Mouse (Mus musculus): ENCODE measurements at regions not wholly inside any gene's neighbourhood (a gene's known extent, or its start where the extent isn't known, plus 50 kb on each side); places are given as distances from the start of the nearest gene placed in this dataset.
"Not testable (repeated sequence)": the region's sequence is repeated elsewhere in the genome, so short reads cannot be mapped to it uniquely, and the experiment has no call there.

GRCm38 (mm10) chr6:146019699-146020098 is 88.3 kb downstream of the Sspn start:
- not testable (repeated sequence) for H3K9me3 ChIP-seq (replicated peaks); H3K4me2 ChIP-seq; H3K36me3 ChIP-seq; H3K4me1 ChIP-seq; H3K9ac ChIP-seq; H3K4me3 ChIP-seq (replicated peaks); H3K27ac ChIP-seq; H3K27me3 ChIP-seq
- 48% methylated on average over 1 of the region's 1 CpGs for WGBS
- 0 out of 2 replicates have a peak, but pooled peaks have one; percentile 60 for ATAC-seq (replicated peaks; ENCODE audit: low FRiP score)

Measured in kidney, embryonic 15.5 days (tissue).